Mouse (Mus musculus) cerebellum, adult 2 months (tissue): ENCODE data around the gene Trir. TPM values are rescaled to one million over a fixed set of nuclear protein-coding genes. Genes with fewer than 3 reads are reported as not detected.

Experiments used
- DNase-seq, 2 experiments: peaks; one replicate each; pipeline ENCODE4 v3.0.0; 2021
- H3K27ac ChIP-seq: fragments of 200-500 bp; 2 replicates; pipeline ENCODE4 v1.5.1; 2012; ENCODE audit warnings: low read length, control low read depth, inconsistent platforms; ENCODE audit not compliant: insufficient read depth
- H3K27me3 ChIP-seq: fragments of 200-500 bp; 2 replicates; pipeline ENCODE4 v1.6.1; 2012; ENCODE audit warnings: inconsistent platforms, mild to moderate bottlenecking, low read length, moderate library complexity; ENCODE audit not compliant: control insufficient read depth, insufficient read depth
- H3K4me1 ChIP-seq: fragments of 200-500 bp; 2 replicates; pipeline ENCODE4 v1.6.1; 2011; ENCODE audit warnings: low read length; ENCODE audit not compliant: control insufficient read depth, insufficient read depth
- H3K4me3 ChIP-seq: fragments of 200-500 bp; replicated peaks from 2 replicates; pipeline ENCODE3; 2011; ENCODE audit warnings: mild to moderate bottlenecking, low read depth, low read length, control low read depth; ENCODE audit not compliant: insufficient read depth
- CTCF ChIP-seq: fragments of 200-500 bp; IDR thresholded peaks from 2 replicates; pipeline ENCODE4 v1.5.1; 2011; ENCODE audit warnings: low read depth, mild to moderate bottlenecking, control low read depth, low read length, moderate library complexity, borderline replicate concordance; ENCODE audit not compliant: insufficient read depth
- POLR2A ChIP-seq: fragments of 200-500 bp; IDR thresholded peaks from 2 replicates; pipeline ENCODE4 v1.6.1; 2011; ENCODE audit warnings: low read length, control low read depth, borderline replicate concordance; ENCODE audit not compliant: insufficient read depth
- WGBS: fragments of 180-500 bp; shearing (Covaris S2); methylation state at CpG from one replicate; pipeline ENCODE4 v1.1.7; 2018; 5-methylcytosine and 5-hydroxymethylcytosine counted together
- polyA plus RNA-seq: library from polyadenylated mRNA; depleted of rRNA; stranded (reverse); fragments of >200 nt; gene quantifications from 2 replicates; pipeline ENCODE4 v1.2.3, GENCODE M21; 2012

The Trir gene
- polyA plus RNA-seq, 1 experiment: 150 TPM

GRCm38 (mm10) chr8:84989810-84990209, 36.8 kb upstream of the Trir start:
- Histone ChIP-seq H3K27me3 (no peaks in the 10 kb centered on the region), H3K4me1 (peaks cover 5% of the 10 kb centered on the region; the same call in 1 of the 2 replicates), H3K4me3 (peak overlapping the region; percentile 58), H3K27ac (peak overlapping the region; percentile 21; the same call in 1 of the 2 replicates)
- TF ChIP-seq CTCF (peak; percentile 75), POLR2A (no peak)
- WGBS: 2% methylated on average over 15 of the region's 15 CpGs
- DNase-seq: peak; percentile 88 to 93

- Histone ChIP-seq H3K4me1 (peaks cover 5% of the 10 kb centered on the region; the same call in 1 of the 2 replicates), H3K27ac (peak within 1 kb of the TSS; percentile 21; the same call in 1 of the 2 replicates), H3K27me3 (no peaks in the 10 kb centered on the region), H3K4me3 (peak within 1 kb of the TSS; percentile 58)
- under 1% methylated on average over 28 of the region's 28 CpGs for WGBS
- TF ChIP-seq POLR2A (peak; percentile 60; the same call in 1 of the 2 replicates), CTCF (peak; percentile 93)
- peak; percentile 97 to 98 for DNase-seq
These were observed 36.3 kb upstream of the Trir start, which contains the start of gene Hook2 for GRCm38 (mm10) chr8:84990349-84990748. Gene Hook2, plus strand, starts transcription at chr8:84990603.

- no peak for DNase-seq
- WGBS: 3% methylated on average over 15 of the region's 15 CpGs
- H3K27me3 ChIP-seq: no peaks in the 10 kb centered on the region
These were observed 35.8 kb upstream of the Trir start for GRCm38 (mm10) chr8:84990836-84991235.

GRCm38 (mm10) chr8:84994375-84994774, 32.2 kb upstream of the Trir start:
- 95% methylated on average over 9 of the region's 9 CpGs for WGBS
- no peak for TF ChIP-seq CTCF
- no peak for TF ChIP-seq POLR2A
- no peak for DNase-seq

More at GRCm38 (mm10) chr8:84990836-84991235, 35.8 kb upstream of the Trir start:
- Histone ChIP-seq H3K4me1 (peaks cover 5% of the 10 kb centered on the region; the same call in 1 of the 2 replicates), H3K4me3 (peak overlapping the region; percentile 58), H3K27ac (0 out of 2 replicates have a peak overlapping the region, but pooled peaks have one; percentile 9)
- TF ChIP-seq CTCF (no peak), POLR2A (no peak)

GRCm38 (mm10) chr8:84995680-84996079, 30.9 kb upstream of the Trir start:
- TF ChIP-seq POLR2A: no peak
- no peak for TF ChIP-seq CTCF
- H3K27ac ChIP-seq: no peak overlapping the region
- 19% methylated on average over 25 of the region's 25 CpGs for WGBS
- no peak for DNase-seq
- H3K4me1 ChIP-seq: peaks cover 2% of the 10 kb centered on the region; the same call in 1 of the 2 replicates
- H3K27me3 ChIP-seq: no peaks in the 10 kb centered on the region
- H3K4me3 ChIP-seq: no peak overlapping the region

More at GRCm38 (mm10) chr8:84994375-84994774, 32.2 kb upstream of the Trir start:
- Histone ChIP-seq H3K4me1 (peaks cover 3% of the 10 kb centered on the region; the same call in 1 of the 2 replicates), H3K27me3 (no peaks in the 10 kb centered on the region), H3K4me3 (no peak overlapping the region), H3K27ac (no peak overlapping the region)

GRCm38 (mm10) chr8:84996978-84997377, 29.6 kb upstream of the Trir start:
- no peaks in the 10 kb centered on the region for H3K27me3 ChIP-seq
- 86% methylated on average over 5 of the region's 5 CpGs for WGBS
- H3K27ac ChIP-seq: no peak overlapping the region
- TF ChIP-seq CTCF: no peak
- TF ChIP-seq POLR2A: no peak
- no peaks in the 10 kb centered on the region; the same call in 1 of the 2 replicates for H3K4me1 ChIP-seq
- no peak overlapping the region for H3K4me3 ChIP-seq
- no peak for DNase-seq

- H3K4me1 ChIP-seq: no peaks in the 10 kb centered on the region; the same call in 1 of the 2 replicates
- TF ChIP-seq POLR2A (peak; percentile 66; the same call in 1 of the 2 replicates), CTCF (peak; percentile 96)
- WGBS: 2% methylated on average over 19 of the region's 19 CpGs
- peak overlapping the region; percentile 36 for H3K4me3 ChIP-seq
- H3K27me3 ChIP-seq: no peaks in the 10 kb centered on the region
- DNase-seq: peak; percentile 93 to 96
- H3K27ac ChIP-seq: 0 out of 2 replicates have a peak overlapping the region, but pooled peaks have one; percentile 17
These were observed 28.9 kb upstream of the Trir start for GRCm38 (mm10) chr8:84997649-84998295.

- WGBS: 14% methylated on average over 25 of the region's 25 CpGs
These were observed 18.9 kb upstream of the Trir start for GRCm38 (mm10) chr8:85007686-85008085.

More at GRCm38 (mm10) chr8:85007686-85008085, 18.9 kb upstream of the Trir start:
- no peak for TF ChIP-seq POLR2A
- 0 out of 2 replicates have a peak, but pooled peaks have one; percentile 10 for TF ChIP-seq CTCF
- H3K4me1 ChIP-seq: no peaks in the 10 kb centered on the region
- DNase-seq: no peak
- no peak overlapping the region for H3K27ac ChIP-seq
- H3K4me3 ChIP-seq: no peak overlapping the region
- H3K27me3 ChIP-seq: peaks cover 6% of the 10 kb centered on the region; the same call in 1 of the 2 replicates
